Comparison of ENCODE assay signal across 8 mouse cellular contexts in genomic region chr7:130834958-130835861, GRCm38 (mm10). TPM values are rescaled to one million over a fixed set of nuclear protein-coding genes. Genes with fewer than 3 reads are reported as not detected.
DNase-seq lines count a peak whose midpoint lies in the region; ATAC-seq lines count a peak whose summit lies in the region.

No protein-coding gene starts in this region.

- H3K36me3 ChIP-seq in limb, embryonic 10.5 days, result no peaks in the 10 kb centered on the region
- H3K36me3 ChIP-seq in neural tube, embryonic 13.5 days, result no peaks in the 10 kb centered on the region

- ATAC-seq in neural tube, embryonic 13.5 days (ENCODE audit: low read depth), result peak; percentile 33
- no peak for ATAC-seq in monocyte, adult 5-6 weeks (replicated peaks; ENCODE audit: insufficient number of reproducible peaks, low FRiP score, low TSS enrichment, poor library complexity, severe bottlenecking)

- H3K4me2 ChIP-seq in neural tube, embryonic 13.5 days, result 0 out of 2 replicates have a peak overlapping the region, but pooled peaks have one; percentile 11

- H3K9me3 ChIP-seq in limb, embryonic 10.5 days (replicated peaks), result no peaks in the 10 kb centered on the region
- no peaks in the 10 kb centered on the region for H3K9me3 ChIP-seq in neural tube, embryonic 13.5 days

- 0 out of 2 replicates have a peak overlapping the region, but pooled peaks have one; percentile 49 for H3K9ac ChIP-seq in neural tube, embryonic 13.5 days

- no peak overlapping the region for H3K27ac ChIP-seq in limb, embryonic 10.5 days
- H3K27ac ChIP-seq in neural tube, embryonic 13.5 days (replicated peaks), result peak overlapping the region; percentile 83

- 27% methylated on average over 18 of the region's 18 CpGs for WGBS in limb, embryonic 10.5 days
- WGBS in neural tube, embryonic 13.5 days, result 5% methylated on average over 18 of the region's 18 CpGs

- peak; percentile 21 for DNase-seq in gastrocnemius, adult 18-20 months (ENCODE audit: low spot score)
- no peak for DNase-seq in gastrocnemius, postnatal 36 days
- peak; percentile 58 for DNase-seq in cerebellum, adult 9-10 months
- peak; percentile 52 to 53 for DNase-seq in heart, postnatal 10 days
- DNase-seq in limb, embryonic 10.5 days (ENCODE audit: low spot score), result peak; percentile 41
- no peak for DNase-seq in left cerebral cortex, postnatal 36 days (ENCODE audit: low spot score in 2 of 2)

- peaks cover 28% of the 10 kb centered on the region for H3K4me1 ChIP-seq in limb, embryonic 10.5 days
- peaks cover 44% of the 10 kb centered on the region for H3K4me1 ChIP-seq in neural tube, embryonic 13.5 days (replicated peaks)

- intact Hi-C loops in gastrocnemius, postnatal 36 days (cut with DNase I), result no loop called here
- intact Hi-C loops in heart, postnatal 10 days (cut with DNase I), result no loop called here
- intact Hi-C loops in left cerebral cortex, postnatal 36 days (cut with DNase I), result no loop called here

- H3K4me3 ChIP-seq in limb, embryonic 10.5 days, result no peak overlapping the region
- H3K4me3 ChIP-seq in neural tube, embryonic 13.5 days, result no peak overlapping the region

- peaks cover 24% of the 10 kb centered on the region for H3K27me3 ChIP-seq in limb, embryonic 10.5 days (ENCODE audit: low read depth, poor library complexity, severe bottlenecking)
- H3K27me3 ChIP-seq in neural tube, embryonic 13.5 days, result 0 out of 2 replicates have a peak, but pooled peaks cover 8% of the 10 kb centered on the region

RNA-seq across cellular contexts. Expression of gene Plekha1, which starts 30.3 kb away (rescaled TPM):
- 10 to 100 TPM; 27.6 to 29.3 TPM for total RNA-seq in gastrocnemius, adult 18-20 months (2021)
- 10 to 100 TPM; 17.9 to 20.8 TPM for total RNA-seq in gastrocnemius, postnatal 36 days (2021)
- total RNA-seq in heart, postnatal 10 days (2021), result 10 to 100 TPM; 60.5 to 68.1 TPM
- polyA plus RNA-seq in limb, embryonic 10.5 days (2016; fragmentation: Nextera tagmentation; extraction: Ambion mirVana), result 27.5 and 31.3 TPM in 2 replicates
- 64.1 and 68.9 TPM in 2 replicates for polyA plus RNA-seq in neural tube, embryonic 13.5 days (2015; fragmentation: Nextera tagmentation; extraction: Ambion mirVana)
- 100 to 1,000 TPM in 1 of 2 experiments, 10 to 100 TPM in 1; 82.7 to 107 TPM for total RNA-seq in left cerebral cortex, postnatal 36 days (2021)
- 41.0 to 79.7 TPM (median 50.4 TPM) in 3 replicates for total RNA-seq in monocyte, adult 5-6 weeks (2017)

Comparison
In these comparisons a context has a peak if more than half of its experiments do, and no peak if none do; other contexts are left out.
1. DNase-seq: peak in gastrocnemius, adult 18-20 months (single experiment), cerebellum, adult 9-10 months (single experiment), heart, postnatal 10 days (2 of 2) and limb, embryonic 10.5 days (single experiment); none in gastrocnemius, postnatal 36 days (0 of 2) and left cerebral cortex, postnatal 36 days (0 of 2).